Mouse (Mus musculus): ENCODE measurements around the gene Retnla. TPM values are rescaled to one million over a fixed set of nuclear protein-coding genes. Genes with fewer than 3 reads are reported as not detected.

Gene Retnla
- not detected in 2 replicates for polyA plus RNA-seq (2014; fragmentation: Nextera tagmentation; extraction: Ambion mirVana)

DNA sequence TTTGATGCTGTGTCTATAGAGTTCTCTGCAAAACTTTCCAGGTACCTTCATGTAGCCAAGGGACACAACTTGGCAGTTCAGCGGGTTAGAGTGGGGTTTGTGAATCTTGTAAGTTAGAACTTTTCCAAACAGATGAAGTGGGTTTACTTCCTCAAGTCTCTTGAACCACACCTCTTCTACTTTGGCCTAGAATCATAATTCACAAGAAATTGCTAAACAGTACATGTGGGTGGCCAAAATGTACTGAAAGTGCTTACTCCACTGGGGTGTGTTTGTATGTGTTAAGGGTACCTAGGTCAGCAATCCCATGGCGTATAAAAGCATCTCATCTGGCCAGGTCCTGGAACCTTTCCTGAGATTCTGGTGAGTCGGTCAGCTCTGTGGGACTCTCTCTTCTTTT lies at the start of gene Retnla:
Retnla (plus strand) TSS at position 286 of the 400 bp plus-strand sequence.
- no peaks in the 10 kb centered on the region for H3K4me1 ChIP-seq (replicated peaks; ENCODE audit: control insufficient read depth, insufficient read depth, low read length)
- WGBS = 62% methylated on average over 3 of the region's 3 CpGs
- no peaks in the 10 kb centered on the region for H3K9me3 ChIP-seq (ENCODE audit: control insufficient read depth, low read length)
- H3K27me3 ChIP-seq (replicated peaks; ENCODE audit: control insufficient read depth, insufficient read depth, low read length) = no peaks in the 10 kb centered on the region
- H3K4me3 ChIP-seq (ENCODE audit: low read depth, low read length) = no peak within 1 kb of the TSS
- H3K4me2 ChIP-seq (ENCODE audit: low read length) = no peak within 1 kb of the TSS
- no peak for ATAC-seq (replicated peaks; ENCODE audit: low FRiP score, low TSS enrichment, low read depth)
- H3K9ac ChIP-seq (ENCODE audit: low read length) = no peak within 1 kb of the TSS
- H3K27ac ChIP-seq (ENCODE audit: low read depth) = no peak within 1 kb of the TSS
- DNase-seq (ENCODE audit: low spot score) = no peak
- H3K36me3 ChIP-seq (ENCODE audit: control insufficient read depth, insufficient read depth, low read length) = no peaks in the 10 kb centered on the region

DNA sequence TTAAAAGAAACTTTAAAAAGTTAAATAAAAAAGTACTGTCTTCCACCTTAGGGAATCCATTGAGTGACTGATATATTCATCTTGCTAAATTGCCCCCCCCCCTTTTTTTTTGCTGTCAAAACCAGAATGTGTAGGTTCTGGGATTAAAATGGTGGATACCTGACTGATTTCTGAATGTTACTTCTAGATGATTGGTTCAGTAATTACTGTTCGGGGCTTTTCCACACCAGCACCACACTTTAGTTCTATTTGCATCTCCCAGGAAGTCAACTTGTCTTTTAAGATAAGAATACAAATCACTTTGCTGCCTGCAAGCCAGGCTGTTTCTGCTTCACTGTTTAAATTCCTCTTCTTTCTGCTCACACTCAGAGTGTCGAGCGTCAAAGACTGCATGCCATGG lies 44.1 kb upstream of the Retnla start:
- no peaks in the 10 kb centered on the region for H3K27me3 ChIP-seq (replicated peaks; ENCODE audit: control insufficient read depth, insufficient read depth, low read length)
- ATAC-seq (replicated peaks; ENCODE audit: low FRiP score, low TSS enrichment, low read depth) = no peak
- H3K9me3 ChIP-seq (ENCODE audit: control insufficient read depth, low read length) = no peaks in the 10 kb centered on the region
- no peaks in the 10 kb centered on the region for H3K4me1 ChIP-seq (replicated peaks; ENCODE audit: control insufficient read depth, insufficient read depth, low read length)
- no peak overlapping the region for H3K4me2 ChIP-seq (ENCODE audit: low read length)
- H3K4me3 ChIP-seq (ENCODE audit: low read depth, low read length) = no peak overlapping the region
- no peak for DNase-seq (ENCODE audit: low spot score)
- H3K36me3 ChIP-seq (ENCODE audit: control insufficient read depth, insufficient read depth, low read length) = no peaks in the 10 kb centered on the region
- WGBS = 42% methylated on average over 3 of the region's 3 CpGs
- H3K9ac ChIP-seq (ENCODE audit: low read length) = no peak overlapping the region
- H3K27ac ChIP-seq (ENCODE audit: low read depth) = no peak overlapping the region

DNA sequence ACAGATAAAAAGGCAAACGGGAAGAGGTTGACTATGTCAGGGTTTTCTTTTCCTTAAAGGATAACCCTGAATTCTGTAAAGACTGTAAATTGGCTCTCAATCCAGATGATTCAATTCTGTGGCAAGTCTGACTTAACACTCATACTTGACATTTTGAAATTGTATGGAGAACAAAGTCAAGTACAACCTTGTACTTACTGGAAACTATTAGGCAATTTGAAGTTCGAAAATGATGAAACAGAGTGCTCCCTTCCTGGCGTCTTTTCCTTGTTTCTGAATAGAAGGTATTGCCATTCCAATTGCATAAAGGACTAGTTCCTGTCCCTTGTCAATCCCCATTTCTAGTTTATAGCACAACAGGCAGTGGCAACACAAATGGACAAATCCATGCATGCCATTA lies 42.9 kb upstream of the Retnla start:
- DNase-seq (ENCODE audit: low spot score) = no peak
- Histone ChIP-seq H3K27ac (ENCODE audit: low read depth) (no peak overlapping the region), H3K9me3 (ENCODE audit: control insufficient read depth, low read length) (no peaks in the 10 kb centered on the region), H3K4me3 (ENCODE audit: low read depth, low read length) (no peak overlapping the region), H3K4me2 (ENCODE audit: low read length) (no peak overlapping the region), H3K36me3 (ENCODE audit: control insufficient read depth, insufficient read depth, low read length) (no peaks in the 10 kb centered on the region), H3K9ac (ENCODE audit: low read length) (no peak overlapping the region), H3K27me3 (replicated peaks; ENCODE audit: control insufficient read depth, insufficient read depth, low read length) (no peaks in the 10 kb centered on the region), H3K4me1 (replicated peaks; ENCODE audit: control insufficient read depth, insufficient read depth, low read length) (no peaks in the 10 kb centered on the region)
- WGBS = 81% methylated on average over 3 of the region's 3 CpGs
- ATAC-seq (replicated peaks; ENCODE audit: low FRiP score, low TSS enrichment, low read depth) = no peak

DNA sequence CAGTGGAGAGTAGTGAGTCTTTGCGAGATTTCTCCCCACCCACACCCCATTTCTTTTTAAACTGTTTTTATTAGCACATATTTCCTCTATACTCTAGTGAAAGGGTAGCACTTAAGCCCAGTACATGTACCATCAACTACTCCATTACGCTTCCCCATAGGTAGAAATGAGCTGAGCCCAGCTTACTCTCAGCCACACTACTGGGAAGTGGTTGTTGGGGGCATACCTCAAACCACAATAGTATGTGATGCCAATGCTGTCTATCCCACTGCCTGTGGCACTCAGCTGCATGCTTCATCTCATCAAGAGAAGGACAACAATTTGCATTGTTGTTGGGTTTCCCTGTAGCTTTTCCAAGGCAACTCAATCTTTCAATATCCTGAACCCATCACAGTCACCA lies 41.4 kb upstream of the Retnla start:
- no peak for DNase-seq (ENCODE audit: low spot score)
- H3K4me1 ChIP-seq (replicated peaks; ENCODE audit: control insufficient read depth, insufficient read depth, low read length) = no peaks in the 10 kb centered on the region
- H3K27ac ChIP-seq (ENCODE audit: low read depth) = no peak overlapping the region
- no peak overlapping the region for H3K4me3 ChIP-seq (ENCODE audit: low read depth, low read length)
- 87% methylated on average over 2 of the region's 2 CpGs for WGBS
- H3K27me3 ChIP-seq (replicated peaks; ENCODE audit: control insufficient read depth, insufficient read depth, low read length) = no peaks in the 10 kb centered on the region
- no peak overlapping the region for H3K4me2 ChIP-seq (ENCODE audit: low read length)
- ATAC-seq (replicated peaks; ENCODE audit: low FRiP score, low TSS enrichment, low read depth) = no peak
- no peaks in the 10 kb centered on the region for H3K9me3 ChIP-seq (ENCODE audit: control insufficient read depth, low read length)
- H3K9ac ChIP-seq (ENCODE audit: low read length) = no peak overlapping the region
- no peaks in the 10 kb centered on the region for H3K36me3 ChIP-seq (ENCODE audit: control insufficient read depth, insufficient read depth, low read length)

DNA sequence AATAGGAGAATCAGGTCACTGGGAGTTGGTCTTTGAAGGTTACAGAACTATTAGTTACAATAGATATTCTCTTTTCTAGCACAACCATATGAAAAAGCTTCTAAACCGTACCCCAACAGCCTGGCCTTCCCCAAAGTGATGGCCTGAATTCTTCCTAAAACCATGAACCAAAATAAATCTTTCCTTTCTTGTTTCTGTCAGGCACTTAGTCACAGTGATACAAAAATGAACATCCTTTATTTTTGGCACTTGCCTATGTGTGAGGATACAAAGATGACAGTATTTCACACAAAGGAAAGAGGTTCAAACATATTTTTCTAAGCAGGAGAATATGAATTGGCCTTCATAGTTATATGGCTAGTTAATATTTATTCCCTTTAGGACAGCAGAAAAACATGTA lies 36.9 kb upstream of the Retnla start:
- no peak overlapping the region for H3K4me3 ChIP-seq (ENCODE audit: low read depth, low read length)
- ATAC-seq (replicated peaks; ENCODE audit: low FRiP score, low TSS enrichment, low read depth) (no peak), DNase-seq (ENCODE audit: low spot score) (no peak)
- H3K9ac ChIP-seq (ENCODE audit: low read length) = no peak overlapping the region
- H3K9me3 ChIP-seq (ENCODE audit: control insufficient read depth, low read length) = no peaks in the 10 kb centered on the region
- 79% methylated on average over 1 of the region's 1 CpGs for WGBS
- H3K36me3 ChIP-seq (ENCODE audit: control insufficient read depth, insufficient read depth, low read length) = no peaks in the 10 kb centered on the region
- H3K4me2 ChIP-seq (ENCODE audit: low read length) = no peak overlapping the region
- H3K27ac ChIP-seq (ENCODE audit: low read depth) = no peak overlapping the region
- no peaks in the 10 kb centered on the region for H3K27me3 ChIP-seq (replicated peaks; ENCODE audit: control insufficient read depth, insufficient read depth, low read length)
- no peaks in the 10 kb centered on the region for H3K4me1 ChIP-seq (replicated peaks; ENCODE audit: control insufficient read depth, insufficient read depth, low read length)

DNA sequence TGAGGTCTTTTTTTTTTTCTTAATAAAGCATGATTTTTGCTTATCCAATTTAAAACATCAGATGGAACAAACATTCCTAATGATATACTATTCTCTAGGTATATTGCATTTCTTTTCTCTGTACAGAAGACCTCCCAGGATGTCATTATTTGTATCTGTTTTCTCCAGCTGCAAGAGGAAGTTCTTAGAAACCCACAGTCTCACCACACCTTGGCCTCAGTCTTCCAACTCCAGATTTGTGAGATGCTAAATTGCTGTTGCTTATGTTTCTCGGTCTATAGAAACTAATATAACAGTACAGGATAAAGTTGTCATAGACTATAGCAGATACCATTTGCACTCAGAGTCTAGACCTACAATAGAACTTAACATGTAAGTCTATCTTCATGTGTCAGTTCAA lies 35.8 kb upstream of the Retnla start:
- no peaks in the 10 kb centered on the region for H3K36me3 ChIP-seq (ENCODE audit: control insufficient read depth, insufficient read depth, low read length)
- ATAC-seq (replicated peaks; ENCODE audit: low FRiP score, low TSS enrichment, low read depth) (no peak), DNase-seq (ENCODE audit: low spot score) (no peak)
- 82% methylated on average over 1 of the region's 1 CpGs for WGBS
- H3K4me1 ChIP-seq (replicated peaks; ENCODE audit: control insufficient read depth, insufficient read depth, low read length) = no peaks in the 10 kb centered on the region
- no peaks in the 10 kb centered on the region for H3K27me3 ChIP-seq (replicated peaks; ENCODE audit: control insufficient read depth, insufficient read depth, low read length)
- no peak overlapping the region for H3K4me3 ChIP-seq (ENCODE audit: low read depth, low read length)
- H3K9me3 ChIP-seq (ENCODE audit: control insufficient read depth, low read length) = no peaks in the 10 kb centered on the region
- no peak overlapping the region for H3K4me2 ChIP-seq (ENCODE audit: low read length)
- no peak overlapping the region for H3K27ac ChIP-seq (ENCODE audit: low read depth)
- H3K9ac ChIP-seq (ENCODE audit: low read length) = no peak overlapping the region

DNA sequence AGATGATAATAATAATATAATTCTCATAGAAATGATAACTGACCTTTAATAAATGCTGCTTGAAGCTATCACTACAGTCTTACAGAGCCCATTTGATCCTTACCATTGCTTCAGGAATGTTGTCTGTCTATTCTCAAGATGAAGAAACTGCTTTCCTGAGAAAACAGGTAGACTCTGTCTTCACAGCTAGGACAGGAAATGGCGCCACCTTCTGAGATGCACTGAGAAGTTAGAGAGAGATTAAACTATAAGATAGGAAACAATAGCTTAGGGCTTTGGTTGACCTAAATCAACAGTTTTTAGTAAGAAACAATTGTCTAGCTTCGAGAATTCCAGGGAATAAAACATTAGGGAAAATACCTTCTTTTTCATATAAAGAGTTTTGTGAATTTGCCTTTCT lies 33.0 kb upstream of the Retnla start:
- H3K36me3 ChIP-seq (ENCODE audit: control insufficient read depth, insufficient read depth, low read length) = no peaks in the 10 kb centered on the region
- DNase-seq (ENCODE audit: low spot score) = no peak
- WGBS = 37% methylated on average over 2 of the region's 2 CpGs

DNA sequence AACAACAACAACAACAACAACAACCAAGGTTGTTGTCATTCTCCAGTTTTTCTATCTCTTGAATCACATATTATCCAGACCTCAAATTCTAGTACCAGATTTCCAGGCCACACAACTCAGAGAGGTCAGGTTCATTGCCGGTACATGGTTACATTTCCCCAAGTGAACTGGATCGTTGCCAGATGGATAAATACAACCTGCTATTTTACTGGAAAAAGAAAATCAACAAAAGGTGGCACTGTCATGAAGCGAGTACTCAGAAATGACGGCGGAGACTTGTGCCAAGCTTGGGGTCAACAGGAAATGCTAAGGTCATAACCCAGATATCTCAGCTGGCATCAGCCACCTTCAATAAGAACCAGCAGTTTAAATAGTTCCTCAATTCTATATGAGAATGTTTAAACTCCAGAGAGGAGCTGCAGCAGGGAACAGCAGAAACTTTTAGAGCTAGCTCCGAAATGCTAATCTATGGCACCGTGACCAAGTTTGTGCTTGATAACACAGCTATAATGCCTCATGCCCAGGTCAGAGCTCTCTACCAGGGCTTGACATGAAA lies 30.4 kb upstream of the Retnla start:
- Histone ChIP-seq H3K4me3 (ENCODE audit: low read depth, low read length) (no peak overlapping the region), H3K4me1 (replicated peaks; ENCODE audit: control insufficient read depth, insufficient read depth, low read length) (0 out of 2 replicates have a peak, but pooled peaks cover 3% of the 10 kb centered on the region), H3K27ac (ENCODE audit: low read depth) (no peak overlapping the region), H3K36me3 (ENCODE audit: control insufficient read depth, insufficient read depth, low read length) (no peaks in the 10 kb centered on the region), H3K27me3 (replicated peaks; ENCODE audit: control insufficient read depth, insufficient read depth, low read length) (no peaks in the 10 kb centered on the region), H3K9me3 (ENCODE audit: control insufficient read depth, low read length) (no peaks in the 10 kb centered on the region), H3K4me2 (ENCODE audit: low read length) (no peak overlapping the region), H3K9ac (ENCODE audit: low read length) (no peak overlapping the region)
- WGBS = 60% methylated on average over 7 of the region's 7 CpGs
- ATAC-seq (replicated peaks; ENCODE audit: low FRiP score, low TSS enrichment, low read depth) (no peak), DNase-seq (ENCODE audit: low spot score) (no peak)

More for the DNA sequence above, 33.0 kb upstream of the Retnla start:
- no peak overlapping the region for H3K4me2 ChIP-seq (ENCODE audit: low read length)
- ATAC-seq (replicated peaks; ENCODE audit: low FRiP score, low TSS enrichment, low read depth) = no peak
- no peak overlapping the region for H3K27ac ChIP-seq (ENCODE audit: low read depth)
- no peak overlapping the region for H3K4me3 ChIP-seq (ENCODE audit: low read depth, low read length)
- no peaks in the 10 kb centered on the region for H3K27me3 ChIP-seq (replicated peaks; ENCODE audit: control insufficient read depth, insufficient read depth, low read length)
- H3K9ac ChIP-seq (ENCODE audit: low read length) = no peak overlapping the region
- 0 out of 2 replicates have a peak, but pooled peaks cover 3% of the 10 kb centered on the region for H3K4me1 ChIP-seq (replicated peaks; ENCODE audit: control insufficient read depth, insufficient read depth, low read length)
- H3K9me3 ChIP-seq (ENCODE audit: control insufficient read depth, low read length) = no peaks in the 10 kb centered on the region

DNA sequence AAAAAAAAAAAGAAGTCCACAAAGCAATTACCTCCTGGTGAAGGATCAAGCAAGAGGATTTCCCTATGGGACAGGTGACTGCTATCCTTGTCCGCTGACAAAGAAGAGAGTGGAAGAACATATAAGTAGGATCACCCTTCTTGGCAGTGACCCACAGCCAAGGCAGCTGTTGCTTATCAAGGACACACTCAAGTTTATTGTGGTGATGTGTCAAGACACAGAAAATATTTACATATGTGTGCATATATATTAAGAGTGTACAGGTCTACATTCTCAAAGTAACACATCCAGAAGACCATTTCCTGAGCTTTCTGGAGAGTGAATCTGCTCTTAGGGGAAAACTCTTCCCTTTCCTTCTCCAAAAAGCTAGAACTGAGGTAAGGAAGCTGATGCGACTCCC lies 25.7 kb upstream of the Retnla start, which contains the start of gene Retnlb:
Retnlb (plus strand) TSS at position 162 of the 400 bp plus-strand sequence.
- Histone ChIP-seq H3K36me3 (ENCODE audit: control insufficient read depth, insufficient read depth, low read length) (no peaks in the 10 kb centered on the region), H3K9ac (ENCODE audit: low read length) (no peak within 1 kb of the TSS), H3K9me3 (ENCODE audit: control insufficient read depth, low read length) (no peaks in the 10 kb centered on the region), H3K27ac (ENCODE audit: low read depth) (no peak within 1 kb of the TSS), H3K4me1 (replicated peaks; ENCODE audit: control insufficient read depth, insufficient read depth, low read length) (0 out of 2 replicates have a peak, but pooled peaks cover 3% of the 10 kb centered on the region), H3K4me3 (ENCODE audit: low read depth, low read length) (no peak within 1 kb of the TSS), H3K27me3 (replicated peaks; ENCODE audit: control insufficient read depth, insufficient read depth, low read length) (no peaks in the 10 kb centered on the region), H3K4me2 (ENCODE audit: low read length) (no peak within 1 kb of the TSS)
- WGBS = 100% methylated on average over 2 of the region's 2 CpGs
- no peak for ATAC-seq (replicated peaks; ENCODE audit: low FRiP score, low TSS enrichment, low read depth)
- DNase-seq (ENCODE audit: low spot score) = no peak

Measured in intestine, embryonic 14.5 days (tissue).